Mouse (Mus musculus) kidney, postnatal 36 days (tissue): ENCODE data around the gene Gm4707.
"Not testable (repeated sequence)": the region's sequence is repeated elsewhere in the genome, so short reads cannot be mapped to it uniquely, and the experiment has no call there.

Experiments used
- DNase-seq, 2 experiments: peaks; one replicate each; pipeline ENCODE4 v3.0.0; 2021 to 2022; ENCODE audit warnings: mixed read lengths in 2 of 2

Gene Gm4707

GRCm38 (mm10) chr17:71459818-71460217 is at the start of gene Gm4707:
Gm4707 (minus strand) TSS chr17:71459918.
- no peak for DNase-seq

GRCm38 (mm10) chr17:71506832-71507231 is 47.1 kb upstream of the Gm4707 start:
- no peak for DNase-seq

- no peak for DNase-seq
These were observed 36.1 kb upstream of the Gm4707 start for GRCm38 (mm10) chr17:71495784-71496183.

- DNase-seq = no peak
These were observed 31.6 kb upstream of the Gm4707 start for GRCm38 (mm10) chr17:71491332-71491686.

- no peak for DNase-seq
These were observed 31.1 kb upstream of the Gm4707 start for GRCm38 (mm10) chr17:71490666-71491331.

- DNase-seq = no peak
These were observed 30.2 kb upstream of the Gm4707 start for GRCm38 (mm10) chr17:71489703-71490461.

GRCm38 (mm10) chr17:71486231-71486851 is 26.6 kb upstream of the Gm4707 start:
- DNase-seq = peak; percentile 40 to 45

GRCm38 (mm10) chr17:71485791-71486230 is 26.1 kb upstream of the Gm4707 start:
- DNase-seq = peak; percentile 29 to 59

GRCm38 (mm10) chr17:71484711-71485110 is 25.0 kb upstream of the Gm4707 start:
- DNase-seq = no peak

- peak; percentile 42 to 44 for DNase-seq
These were observed 23.8 kb upstream of the Gm4707 start for GRCm38 (mm10) chr17:71483418-71484060.

GRCm38 (mm10) chr17:71479381-71479901 is 19.7 kb upstream of the Gm4707 start:
- peak; percentile 17 to 24 for DNase-seq

GRCm38 (mm10) chr17:71477481-71477880 is 17.8 kb upstream of the Gm4707 start:
- DNase-seq = no peak

- DNase-seq = no peak
These were observed 16.8 kb upstream of the Gm4707 start for GRCm38 (mm10) chr17:71476346-71477020.

GRCm38 (mm10) chr17:71475705-71476089 is 16.0 kb upstream of the Gm4707 start:
- DNase-seq = peak; percentile 48 to 74

- peak; percentile 95 to 96 for DNase-seq
These were observed 15.3 kb upstream of the Gm4707 start, which contains the start of gene Smchd1 for GRCm38 (mm10) chr17:71474762-71475704. Smchd1 (minus strand) TSS chr17:71475343.

- DNase-seq = no peak
These were observed 14.4 kb upstream of the Gm4707 start for GRCm38 (mm10) chr17:71474128-71474527.

GRCm38 (mm10) chr17:71471261-71471660 is 11.5 kb upstream of the Gm4707 start:
- DNase-seq = no peak

- no peak for DNase-seq
These were observed 594 bp upstream of the Gm4707 start for GRCm38 (mm10) chr17:71460312-71460711.

- DNase-seq = not testable (repeated sequence)
These were observed 2.4 kb downstream of the Gm4707 start for GRCm38 (mm10) chr17:71457361-71457760.

GRCm38 (mm10) chr17:71445191-71445590 is 14.5 kb downstream of the Gm4707 start:
- no peak for DNase-seq

- DNase-seq = no peak
These were observed 15.0 kb downstream of the Gm4707 start for GRCm38 (mm10) chr17:71444718-71445117.
